Mouse (Mus musculus) adrenal gland, postnatal 14 days (tissue): ENCODE data around the gene Lrrc8a. TPM values are rescaled to one million over a fixed set of nuclear protein-coding genes. Genes with fewer than 3 reads are reported as not detected.

ENCODE experiments used
- DNase-seq: peaks from one replicate; pipeline ENCODE4 v3.0.0; 2021; ENCODE audit warnings: mixed read lengths
- total RNA-seq: library from RNA; stranded (reverse); gene quantifications from 2 replicates; pipeline ENCODE4 v1.2.3, GENCODE M21; 2021

Gene Lrrc8a
- total RNA-seq, 1 experiment from 2014 or later = 57.7 TPM

GRCm38 (mm10) chr2:30261921-30262839 lies 24.7 kb downstream of the Lrrc8a start:
- DNase-seq = no peak

DNA sequence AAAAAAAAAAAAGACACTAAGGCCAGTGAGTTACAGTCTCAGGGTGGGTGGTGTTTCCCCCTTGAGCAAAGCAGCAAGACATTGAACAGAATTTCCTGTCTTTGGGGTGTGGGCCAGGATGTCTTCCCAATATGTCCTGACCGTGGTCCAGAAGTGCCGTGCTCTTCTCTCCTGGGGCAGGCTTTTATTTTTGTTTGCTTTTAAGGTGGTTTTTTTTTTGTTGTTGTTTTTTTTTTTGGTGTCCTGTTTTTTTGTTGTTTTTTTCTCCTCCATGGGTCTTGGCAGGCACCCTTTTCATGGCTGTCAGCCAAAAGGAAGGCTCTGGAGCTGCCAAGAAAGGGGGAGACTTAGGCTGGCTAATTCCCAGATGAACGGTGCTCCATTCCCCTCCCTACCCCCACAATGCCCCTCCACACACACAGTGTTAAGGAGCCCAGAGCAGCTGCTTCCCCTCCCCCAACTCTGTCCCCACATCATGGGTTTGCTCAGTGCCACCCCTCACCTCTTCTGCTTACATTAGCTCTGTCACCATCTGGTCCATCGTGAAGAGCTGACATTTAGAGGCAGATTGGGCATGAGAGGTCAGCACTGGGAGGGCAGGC lies 25.4 kb downstream of the Lrrc8a start:
- DNase-seq = peak; percentile 80

DNA sequence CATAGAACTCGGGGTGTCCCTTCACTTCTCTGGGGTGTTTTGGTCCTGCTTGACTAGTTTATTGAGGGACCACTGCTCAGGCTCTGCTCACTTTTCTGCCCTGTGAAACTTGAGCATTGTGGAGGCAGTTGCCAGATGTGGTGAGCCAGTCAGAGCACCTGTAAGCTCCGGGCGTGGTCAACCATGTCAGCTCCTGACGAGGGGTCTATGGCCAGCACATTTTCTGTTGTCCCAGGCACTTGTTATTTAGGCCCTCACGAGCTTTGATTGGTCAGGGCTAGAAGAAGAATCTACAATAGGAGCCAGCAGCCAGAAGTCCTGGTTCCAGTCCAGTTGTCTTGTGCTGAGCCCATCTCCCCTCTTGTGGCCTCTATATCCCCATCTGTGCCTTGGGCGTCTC lies 26.3 kb downstream of the Lrrc8a start:
- no peak for DNase-seq

- DNase-seq = no peak
Measured at GRCm38 (mm10) chr2:30264671-30265519, 27.4 kb downstream of the Lrrc8a start.

- DNase-seq = peak; percentile 86
Measured at GRCm38 (mm10) chr2:30265767-30266253, 28.3 kb downstream of the Lrrc8a start, which contains the start of gene Phyhd1. Gene Phyhd1, plus strand, starts transcription at chr2:30266203.

DNA sequence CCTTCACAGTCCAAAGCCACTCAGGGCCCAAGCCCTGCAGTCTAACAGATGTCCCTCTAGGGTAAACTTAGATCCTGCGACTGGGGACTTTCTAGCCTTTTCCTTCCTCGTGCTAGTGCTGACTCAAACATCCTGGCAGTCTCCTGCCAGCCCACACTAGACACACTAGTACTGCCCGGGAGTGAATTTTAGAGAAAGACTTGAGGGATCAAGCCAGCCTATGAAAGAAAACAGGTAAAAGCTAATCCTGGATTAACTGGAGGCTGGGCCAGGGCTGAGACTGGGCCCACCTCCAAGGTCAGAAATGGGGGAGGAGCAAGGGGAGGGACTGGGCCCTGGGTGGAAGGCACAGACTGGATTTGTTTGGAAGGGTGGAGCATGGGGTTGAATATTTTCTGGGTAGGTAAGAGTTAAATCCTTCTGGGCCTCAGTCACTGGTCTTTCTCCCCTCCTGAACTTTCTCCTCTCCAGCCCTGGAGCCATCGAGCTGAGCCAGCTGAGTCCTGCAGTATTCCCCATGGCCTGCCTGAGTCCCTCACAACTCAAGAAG lies 29.0 kb downstream of the Lrrc8a start:
- peak; percentile 85 for DNase-seq

GRCm38 (mm10) chr2:30267466-30267865 lies 30.0 kb downstream of the Lrrc8a start:
- no peak for DNase-seq

GRCm38 (mm10) chr2:30268371-30268770 lies 30.9 kb downstream of the Lrrc8a start:
- DNase-seq = peak; percentile 45

GRCm38 (mm10) chr2:30269241-30269990 lies 31.9 kb downstream of the Lrrc8a start:
- no peak for DNase-seq

DNA sequence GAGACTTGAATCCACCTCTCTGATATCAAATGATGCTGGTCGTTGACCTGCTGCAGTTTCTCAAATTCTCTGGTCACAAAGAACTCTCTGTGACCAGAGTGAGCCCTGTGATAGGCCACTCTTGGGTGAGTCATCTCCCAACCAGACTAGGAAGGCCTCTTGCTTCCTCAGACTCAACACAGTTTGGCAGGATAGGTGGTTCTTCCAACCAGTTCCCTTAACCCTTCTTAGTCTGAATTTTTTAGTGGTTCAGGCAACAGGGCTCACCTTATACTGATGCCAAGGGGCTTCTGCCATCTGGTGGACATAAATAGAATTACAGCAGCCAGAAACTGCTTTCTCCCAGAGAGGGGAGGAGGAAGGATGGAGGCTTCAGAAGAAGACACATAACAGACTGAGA lies 32.6 kb downstream of the Lrrc8a start:
- peak; percentile 81 for DNase-seq

GRCm38 (mm10) chr2:30280743-30281142 lies 43.2 kb downstream of the Lrrc8a start, which contains the start of gene Gm28038:
Gene Gm28038, plus strand, starts transcription at chr2:30281043.
- no peak for DNase-seq

GRCm38 (mm10) chr2:30281651-30282050 lies 44.1 kb downstream of the Lrrc8a start:
- peak; percentile 74 for DNase-seq

- peak; percentile 41 for DNase-seq
Measured at GRCm38 (mm10) chr2:30283193-30283592, 45.7 kb downstream of the Lrrc8a start.

- no peak for DNase-seq
Measured at GRCm38 (mm10) chr2:30285004-30285403, 47.5 kb downstream of the Lrrc8a start.

- no peak for DNase-seq
Measured at GRCm38 (mm10) chr2:30285416-30286181, 48.1 kb downstream of the Lrrc8a start.

DNA sequence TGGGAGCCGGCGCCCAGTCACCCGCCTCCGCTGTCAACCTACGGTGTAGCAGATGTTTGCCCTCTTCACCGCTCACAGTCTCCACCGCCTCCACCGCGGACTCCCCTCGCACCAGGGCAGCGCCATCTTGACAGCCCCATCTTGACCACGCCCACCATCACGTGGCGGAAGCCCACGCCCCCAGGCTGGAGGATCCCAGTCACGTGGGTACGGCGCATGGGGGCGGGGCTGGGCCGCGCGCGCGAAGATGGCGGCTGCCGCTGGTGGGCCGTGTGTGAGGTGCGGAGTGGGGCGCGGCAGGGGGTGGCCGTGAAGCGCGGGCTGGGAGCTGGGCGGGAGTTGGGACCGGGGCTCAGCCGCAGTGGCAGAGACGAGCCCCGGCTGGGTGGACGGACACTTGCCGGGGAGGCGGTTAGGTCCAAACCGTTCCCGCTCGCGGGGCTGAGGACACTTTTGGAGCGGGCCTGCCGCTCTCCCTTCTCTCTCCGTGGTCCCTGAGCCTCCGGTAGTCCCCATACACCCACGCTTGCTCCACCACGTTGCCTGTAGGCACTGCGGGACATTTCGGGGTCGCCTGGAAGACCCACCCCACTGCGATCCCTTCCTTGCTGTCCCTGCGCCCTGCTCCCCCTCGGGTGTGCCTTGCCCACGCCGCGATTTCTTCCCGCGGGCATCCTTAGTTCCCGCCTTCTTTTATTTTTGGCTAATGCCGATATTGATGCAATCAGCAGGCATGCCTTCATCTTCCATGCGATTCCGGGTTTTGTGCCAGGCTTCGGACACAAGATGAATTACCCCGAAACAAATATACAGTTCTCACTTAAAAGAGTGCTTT lies 48.9 kb downstream of the Lrrc8a start, which contains the start of the genes Dolk and Nup188:
Dolk (minus strand) TSS at position 143 of the 835 bp plus-strand sequence.
Nup188 (plus strand) TSS at position 206 of the 835 bp plus-strand sequence.
- DNase-seq = peak; percentile 99

GRCm38 (mm10) chr2:30287027-30287373 lies 49.5 kb downstream of the Lrrc8a start:
- peak; percentile 37 for DNase-seq

GRCm38 (mm10) chr2:30299525-30299924 lies 62.0 kb downstream of the Lrrc8a start:
- DNase-seq = peak; percentile 21

- peak; percentile 52 for DNase-seq
Measured at GRCm38 (mm10) chr2:30299966-30300365, 62.5 kb downstream of the Lrrc8a start.
